Mouse (Mus musculus) ZHBTc4 (cell line): ENCODE results near the gene Ms4a2.

Source experiments
- DNase-seq: peaks from one replicate; pipeline ENCODE4 v3.0.0-alpha.2; 2011; ENCODE audit warnings: low read depth, low spot score

The Ms4a2 gene

DNA sequence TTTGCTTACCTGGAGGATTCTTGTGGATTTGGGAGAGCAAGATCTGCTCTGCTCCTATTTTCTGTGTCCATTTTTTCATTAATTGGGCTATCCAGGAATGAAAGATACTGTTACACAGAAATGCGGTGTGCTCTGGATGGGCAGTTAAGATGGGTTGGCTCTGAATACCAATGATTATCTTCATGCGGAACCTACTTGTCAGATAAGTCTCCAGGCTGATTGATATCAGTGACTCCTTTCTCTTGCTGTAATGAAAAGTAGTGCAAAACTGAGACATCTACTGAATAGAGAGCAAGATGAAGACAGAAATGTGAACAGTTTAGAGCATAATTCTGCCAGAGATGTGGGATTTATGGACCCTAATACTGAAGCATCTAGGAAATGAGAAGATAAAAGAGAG is at the start of gene Ms4a2:
Gene Ms4a2, minus strand, starts transcription at position 169 of the 400 bp plus-strand sequence.
- no peak for DNase-seq

DNA sequence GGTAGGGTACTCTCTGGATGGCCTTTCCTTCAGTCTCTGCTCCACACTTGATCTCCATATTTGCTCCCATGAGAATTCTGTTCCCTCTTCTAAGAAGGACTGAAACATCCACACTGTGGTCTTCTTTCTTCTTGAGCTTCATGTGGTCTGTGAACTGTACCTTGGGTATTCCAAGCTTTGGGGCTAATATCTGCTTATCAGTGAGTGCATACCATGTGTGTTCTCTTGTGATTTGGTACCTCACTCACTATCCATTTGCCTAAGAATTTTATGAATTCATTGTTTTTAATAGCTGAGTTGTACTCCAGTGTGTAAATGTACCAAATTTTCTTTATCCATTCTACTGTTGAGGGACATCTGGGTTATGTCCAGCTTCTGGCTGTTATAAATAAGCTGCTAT is 38.0 kb upstream of the Ms4a2 start:
- DNase-seq, result no peak

DNA sequence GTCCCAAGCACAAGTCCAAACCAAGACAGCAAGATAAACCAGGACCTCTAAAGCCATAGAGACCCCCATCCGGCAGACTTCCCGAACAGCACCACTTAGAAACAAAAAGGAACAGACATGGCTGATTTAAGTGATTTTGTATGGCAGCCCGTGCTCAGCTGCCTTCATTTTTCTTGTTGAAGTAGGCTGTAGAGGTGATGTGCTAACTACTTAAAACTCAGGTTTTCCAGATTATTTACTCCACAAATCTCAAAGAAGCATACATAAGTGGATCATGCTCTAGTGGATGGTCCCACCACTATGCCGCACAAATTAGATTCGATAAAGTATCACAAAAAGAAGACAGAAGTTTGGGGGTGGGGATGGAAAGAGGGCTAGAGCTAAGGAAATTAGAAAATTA is 36.9 kb upstream of the Ms4a2 start, which contains the start of gene Oosp2:
Gene Oosp2, minus strand, starts transcription at position 101 of the 400 bp plus-strand sequence.
- no peak for DNase-seq

DNA sequence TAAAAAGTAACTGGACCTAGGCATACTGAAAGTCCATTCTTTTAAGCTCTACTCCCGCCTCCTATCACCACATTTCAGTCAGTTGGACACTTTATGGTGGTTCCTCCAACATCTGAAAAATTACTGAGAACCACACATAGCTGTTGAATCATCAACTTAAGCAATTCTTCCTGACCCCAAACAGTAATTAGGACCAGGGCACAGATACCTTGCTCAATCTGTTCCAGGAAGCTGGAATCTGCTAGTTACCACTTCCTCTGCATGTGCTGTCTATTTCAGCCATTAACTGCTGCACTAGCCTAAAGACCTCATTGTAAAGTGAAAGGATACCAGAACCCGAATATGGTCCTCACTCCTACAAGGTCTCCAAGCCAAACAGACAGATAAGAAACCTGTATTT is 35.6 kb upstream of the Ms4a2 start:
- DNase-seq, result no peak

GRCm38 (mm10) chr19:11649564-11649963 is 26.0 kb upstream of the Ms4a2 start:
- no peak for DNase-seq

DNA sequence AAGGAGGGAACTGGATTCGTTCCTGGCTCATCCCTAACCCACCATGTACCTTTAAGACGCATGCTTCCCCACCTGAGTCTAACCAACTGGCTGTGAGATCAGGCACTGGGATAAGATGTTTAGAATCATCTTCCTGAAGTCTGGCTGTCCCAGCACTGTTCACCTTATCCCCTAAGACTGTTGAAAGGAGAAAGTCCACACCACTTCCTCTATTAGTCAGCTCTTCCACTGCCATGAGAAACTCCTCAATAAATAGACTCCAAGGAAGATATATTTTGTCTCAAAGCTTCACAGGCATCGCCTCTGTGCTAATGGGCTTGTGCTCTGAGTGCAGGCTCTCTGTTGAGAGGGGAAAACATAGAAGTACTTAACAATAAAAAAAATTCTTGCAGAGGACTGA is 22.6 kb upstream of the Ms4a2 start:
- no peak for DNase-seq

- no peak for DNase-seq
These were observed 17.2 kb upstream of the Ms4a2 start, which contains the start of gene Ms4a3 for GRCm38 (mm10) chr19:11640732-11641131. Ms4a3 (minus strand) TSS chr19:11640851.

DNA sequence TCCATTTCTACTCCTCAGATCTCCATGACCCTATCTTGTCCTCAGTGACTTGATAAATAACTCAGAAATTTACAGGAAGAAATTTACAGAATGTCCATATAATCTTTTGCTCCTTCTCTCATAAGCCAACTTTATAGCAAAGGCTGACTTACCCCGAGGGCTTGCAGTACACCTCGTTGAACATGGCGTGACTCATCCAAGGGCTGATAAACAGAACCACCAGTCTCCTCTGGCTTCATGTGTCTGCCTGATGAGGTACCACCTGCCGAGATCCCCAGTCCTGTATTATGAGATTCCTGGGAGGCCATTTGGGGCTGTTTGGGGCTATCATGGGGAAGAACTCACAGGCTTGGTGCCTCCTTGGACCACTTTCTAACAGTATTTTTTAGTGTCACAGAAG is 15.5 kb upstream of the Ms4a2 start:
- no peak for DNase-seq

DNA sequence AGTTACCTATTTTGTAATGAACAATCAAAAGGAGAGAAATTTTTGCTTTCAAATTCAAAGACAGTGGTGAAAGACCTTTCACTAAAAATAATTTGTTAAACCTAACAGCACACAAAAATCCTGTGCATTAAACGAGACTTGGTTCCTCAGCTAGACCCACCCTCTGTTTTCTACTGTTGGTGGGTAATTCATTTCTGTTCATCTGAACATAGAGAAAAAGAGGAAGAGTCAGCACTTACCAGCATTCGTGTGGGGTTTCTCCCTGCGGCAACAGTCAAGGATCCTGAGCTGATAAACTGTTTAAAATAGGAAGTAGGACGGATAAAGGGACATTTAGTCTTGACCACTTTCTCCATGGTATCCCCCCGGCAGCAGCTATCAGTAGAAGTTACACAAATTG is 12.1 kb upstream of the Ms4a2 start:
- no peak for DNase-seq

DNA sequence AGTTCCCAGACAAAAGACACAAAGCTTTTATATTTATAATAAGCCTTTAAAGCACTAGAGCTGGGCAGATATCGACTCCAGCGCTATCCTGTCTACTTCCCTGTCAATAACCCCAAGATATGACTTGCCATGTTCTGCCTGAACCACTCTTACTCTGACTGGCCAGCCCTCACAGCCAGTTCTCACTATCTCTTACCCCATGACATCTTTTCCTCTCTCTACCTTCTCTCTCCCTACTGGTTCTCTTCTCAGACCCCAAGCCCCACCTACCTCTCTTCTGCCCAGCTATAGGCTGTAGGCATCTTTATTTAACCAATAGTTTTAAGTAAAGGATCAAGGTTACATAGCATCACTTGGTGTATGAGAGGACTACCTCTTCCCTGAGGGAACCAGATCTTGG is 10.8 kb upstream of the Ms4a2 start:
- no peak for DNase-seq

DNA sequence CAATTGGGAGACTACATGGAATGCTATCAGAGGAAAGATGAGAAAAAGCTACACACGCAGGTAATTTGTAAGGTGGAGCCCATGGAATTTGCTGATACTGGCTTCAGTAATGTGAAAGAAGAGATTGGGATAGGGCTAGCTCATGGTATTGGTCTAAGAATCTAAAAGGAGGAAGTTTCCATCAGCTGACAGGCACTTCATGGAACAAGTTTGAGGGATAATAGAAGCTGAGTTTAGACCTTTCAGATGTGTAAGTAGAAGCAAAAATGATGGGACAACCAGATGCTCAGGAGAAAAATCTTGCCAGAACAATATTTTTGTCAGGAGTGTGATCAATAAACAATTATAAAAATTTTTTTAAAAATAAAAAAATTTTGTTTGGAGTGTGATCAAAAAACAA is 10.2 kb upstream of the Ms4a2 start:
- no peak for DNase-seq

DNA sequence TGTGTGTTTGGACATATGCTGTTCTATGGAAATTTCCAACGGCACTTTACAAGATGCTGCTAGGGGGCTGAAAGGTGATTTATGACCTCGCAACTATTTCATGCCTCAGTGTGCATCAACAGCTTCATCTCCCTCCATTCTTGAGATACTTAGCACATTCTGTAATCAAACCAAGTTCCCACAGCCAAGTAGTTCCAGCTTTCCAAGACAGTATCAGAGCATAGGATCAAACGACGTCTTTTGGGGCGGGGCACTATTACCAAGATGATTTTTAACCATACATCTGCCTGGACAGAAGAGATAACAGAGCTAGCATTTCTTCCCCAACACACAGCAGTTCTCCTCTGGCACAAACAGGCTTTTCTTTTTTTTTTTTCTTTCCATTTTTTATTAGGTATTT is 1.7 kb upstream of the Ms4a2 start:
- no peak for DNase-seq

GRCm38 (mm10) chr19:11624800-11625199 is 1.3 kb upstream of the Ms4a2 start:
- no peak for DNase-seq

GRCm38 (mm10) chr19:11617983-11618382 is 5.5 kb downstream of the Ms4a2 start:
- DNase-seq, result no peak

DNA sequence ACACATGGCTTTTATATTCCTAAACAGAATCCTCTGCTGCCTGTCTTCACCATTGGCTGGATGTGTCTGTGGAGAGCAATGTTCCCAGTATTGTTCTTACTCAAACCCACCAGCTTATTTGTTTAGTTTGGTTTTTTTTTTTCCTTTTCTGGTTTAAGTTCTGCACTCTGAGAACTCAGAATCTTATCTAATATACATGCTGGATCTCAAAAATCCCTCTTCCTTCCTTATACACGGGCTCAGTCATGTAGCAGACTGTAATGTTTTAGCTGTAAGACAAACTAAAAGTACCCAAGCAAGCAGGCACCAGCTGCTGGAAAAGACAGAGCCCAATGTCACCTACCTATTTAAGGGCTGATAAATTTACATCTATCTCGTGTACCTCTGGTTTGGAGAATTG is 8.7 kb downstream of the Ms4a2 start:
- no peak for DNase-seq

GRCm38 (mm10) chr19:11613776-11614443 is 9.6 kb downstream of the Ms4a2 start:
- no peak for DNase-seq

DNA sequence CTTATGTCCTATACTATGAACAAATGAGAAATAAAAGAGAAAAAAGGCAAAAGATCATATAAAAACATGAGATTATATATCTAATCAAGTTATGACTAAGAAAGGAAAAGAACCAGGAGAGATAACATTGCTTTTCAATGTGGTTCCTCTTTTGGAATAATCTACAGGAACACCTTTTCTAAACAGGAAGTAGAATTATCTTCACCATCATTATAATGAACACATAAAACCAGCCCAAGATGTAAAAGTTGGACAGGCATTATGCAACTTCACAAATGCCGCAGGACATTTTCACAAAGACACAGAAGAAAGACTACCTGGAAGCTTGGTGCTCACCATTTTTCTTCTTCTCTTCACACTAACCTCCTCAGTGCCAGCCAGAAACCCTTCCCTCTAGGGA is 10.4 kb downstream of the Ms4a2 start:
- DNase-seq, result no peak

GRCm38 (mm10) chr19:11612293-11612692 is 11.2 kb downstream of the Ms4a2 start:
- no peak for DNase-seq

GRCm38 (mm10) chr19:11611541-11611945 is 12.0 kb downstream of the Ms4a2 start:
- peak; percentile 77 for DNase-seq

DNA sequence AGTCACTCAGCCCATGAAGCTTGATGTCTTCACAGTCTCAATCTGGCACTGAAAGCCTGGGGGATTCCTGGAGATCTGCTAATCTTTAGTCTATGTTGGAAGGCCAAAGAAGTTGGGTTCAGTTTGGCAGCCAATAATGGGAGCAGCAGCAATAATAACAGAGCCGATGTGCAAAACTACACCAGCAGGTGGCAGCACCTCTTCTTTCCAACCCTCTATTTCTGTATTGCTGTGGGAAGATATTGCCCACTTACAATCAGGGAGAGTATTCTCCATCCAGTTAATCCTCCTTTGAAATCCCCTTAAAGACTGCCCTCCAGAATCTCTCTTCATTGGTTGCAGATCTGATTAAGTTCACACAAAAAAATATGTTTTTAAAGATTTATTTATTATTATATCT is 15.3 kb downstream of the Ms4a2 start:
- DNase-seq, result peak; percentile 52

- no peak for DNase-seq
These were observed 18.9 kb downstream of the Ms4a2 start, which contains the start of gene Ms4a6d for GRCm38 (mm10) chr19:11604603-11605002. Ms4a6d (minus strand) TSS chr19:11604849.

DNA sequence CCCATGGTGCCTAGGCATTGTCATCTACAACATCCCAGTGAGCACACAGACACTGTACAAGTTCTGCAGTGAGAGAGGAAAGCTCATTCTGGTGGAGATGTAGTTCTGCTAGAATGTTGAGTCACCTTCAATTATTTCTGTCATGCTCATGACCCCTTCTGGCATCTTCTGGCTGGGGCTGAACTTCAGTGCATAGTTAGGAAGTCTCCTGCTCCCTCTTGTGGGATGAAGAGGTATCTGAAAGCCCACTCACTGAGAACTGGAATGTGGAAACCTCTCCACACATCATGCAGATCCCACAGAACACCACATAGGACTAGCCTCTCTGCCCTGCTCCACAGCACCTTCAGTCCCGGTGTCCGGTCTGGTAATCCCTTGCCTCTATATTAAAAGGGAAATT is 21.5 kb downstream of the Ms4a2 start:
- peak; percentile 55 for DNase-seq

DNA sequence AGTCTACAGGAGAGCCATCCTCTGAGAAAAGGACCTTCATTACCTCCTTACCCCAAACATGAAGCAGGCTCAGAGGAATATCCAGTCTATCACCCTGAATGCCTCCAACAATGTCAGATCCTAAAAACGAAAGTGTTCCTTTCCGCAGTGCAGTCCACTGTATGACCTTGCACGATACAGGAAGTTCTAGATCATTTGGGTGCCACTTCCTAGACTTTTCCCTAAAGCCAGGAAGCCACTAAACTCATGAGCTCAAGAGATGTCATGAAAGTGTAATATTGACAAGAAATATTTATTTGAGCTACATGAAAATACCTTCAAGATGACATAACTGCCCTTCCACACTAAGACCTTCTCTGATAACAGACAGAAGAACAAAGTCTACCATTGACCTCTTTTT is 22.2 kb downstream of the Ms4a2 start:
- DNase-seq, result no peak

- no peak for DNase-seq
These were observed 33.5 kb downstream of the Ms4a2 start for GRCm38 (mm10) chr19:11589891-11590449.
